Mouse (Mus musculus) liver, embryonic 14 days (tissue): ENCODE results near the gene Shmt2. TPM values are rescaled to one million over a fixed set of nuclear protein-coding genes. Genes with fewer than 3 reads are reported as not detected.

ENCODE experiments used
- polyA plus RNA-seq: library from polyadenylated mRNA; depleted of rRNA; stranded (reverse); fragments of >200 nt; gene quantifications from 2 replicates; pipeline ENCODE4 v1.2.3, GENCODE M21; 2012; rRNA removed

Gene Shmt2
- polyA plus RNA-seq, result 83.1 and 90.5 TPM in 2 replicates

GRCm38 (mm10) chr10:127522088-127522581 is at the start of gene Shmt2:
Shmt2 (minus strand) TSS chr10:127522444.

GRCm38 (mm10) chr10:127534036-127534928 is 12.0 kb upstream of the Shmt2 start, which contains the start of gene Nxph4:
Nxph4 (minus strand) TSS chr10:127534559.

GRCm38 (mm10) chr10:127514764-127515163 is 7.5 kb downstream of the Shmt2 start, which contains the start of gene Ndufa4l2:
Ndufa4l2 (plus strand) TSS chr10:127514967.

GRCm38 (mm10) chr10:127500894-127501893 is 21.1 kb downstream of the Shmt2 start, which contains the start of gene Stac3:
Stac3 (plus strand) TSS chr10:127501686.

Other genes with a start within 250 kb of the Shmt2 start
- gene Mbd6, start 233.4 kb downstream of the Shmt2 start, polyA plus RNA-seq, result 7.4 and 10.9 TPM in 2 replicates
- 62.7 and 64.4 TPM in 2 replicates for gene Mars, start 210.7 kb downstream of the Shmt2 start, polyA plus RNA-seq
- 7.4 and 9.7 TPM in 2 replicates for gene Arhgap9, start 200.5 kb downstream of the Shmt2 start, polyA plus RNA-seq
- 0.95 and 0.98 TPM in 2 replicates for gene Gli1, start 180.5 kb downstream of the Shmt2 start, polyA plus RNA-seq
- gene Inhbe, start 168.0 kb downstream of the Shmt2 start, polyA plus RNA-seq, result 0.46 and 0.53 TPM in 2 replicates
- 1.1 and 1.6 TPM in 2 replicates for gene Inhbc, start 152.0 kb downstream of the Shmt2 start, polyA plus RNA-seq
- gene R3hdm2, start 142.1 kb downstream of the Shmt2 start, polyA plus RNA-seq, result 8.5 and 11.2 TPM in 2 replicates
- gene Stac3, start 20.8 kb downstream of the Shmt2 start, polyA plus RNA-seq, result 0.36 and 1.6 TPM in 2 replicates
- 1.8 and 2.2 TPM in 2 replicates for gene Ndufa4l2, start 7.5 kb downstream of the Shmt2 start, polyA plus RNA-seq
- gene Nxph4, start 12.1 kb upstream of the Shmt2 start, polyA plus RNA-seq, result not detected in 2 replicates
- 17.1 and 18.2 TPM in 2 replicates for gene Lrp1, start 98.7 kb upstream of the Shmt2 start, polyA plus RNA-seq
- 9.8 and 11.0 TPM in 2 replicates for gene Stat6, start 120.5 kb upstream of the Shmt2 start, polyA plus RNA-seq
- gene Nemp1, start 144.5 kb upstream of the Shmt2 start, polyA plus RNA-seq, result 5.7 and 6.6 TPM in 2 replicates
- 3.7 and 3.8 TPM in 2 replicates for gene Nab2, start 146.1 kb upstream of the Shmt2 start, polyA plus RNA-seq
- gene Myo1a, start 182.7 kb upstream of the Shmt2 start, polyA plus RNA-seq, result 0.22 and 0.26 TPM in 2 replicates
- gene Tac2, start 202.0 kb upstream of the Shmt2 start, polyA plus RNA-seq, result 19.2 and 23.8 TPM in 2 replicates
- gene Zbtb39, start 217.1 kb upstream of the Shmt2 start, polyA plus RNA-seq, result 2.1 and 2.3 TPM in 2 replicates
- gene Gpr182, start 229.3 kb upstream of the Shmt2 start, polyA plus RNA-seq, result 8.2 and 9.1 TPM in 2 replicates
- gene Rdh1, start 237.3 kb upstream of the Shmt2 start, polyA plus RNA-seq, result 0.12 and 0.14 TPM in 2 replicates
- 0.06 and 0.10 TPM in 2 replicates for gene Rdh16f1, start 237.3 kb upstream of the Shmt2 start, polyA plus RNA-seq